Mouse (Mus musculus): Measurements from ENCODE around the gene 9930022D16Rik.

Gene 9930022D16Rik

DNA sequence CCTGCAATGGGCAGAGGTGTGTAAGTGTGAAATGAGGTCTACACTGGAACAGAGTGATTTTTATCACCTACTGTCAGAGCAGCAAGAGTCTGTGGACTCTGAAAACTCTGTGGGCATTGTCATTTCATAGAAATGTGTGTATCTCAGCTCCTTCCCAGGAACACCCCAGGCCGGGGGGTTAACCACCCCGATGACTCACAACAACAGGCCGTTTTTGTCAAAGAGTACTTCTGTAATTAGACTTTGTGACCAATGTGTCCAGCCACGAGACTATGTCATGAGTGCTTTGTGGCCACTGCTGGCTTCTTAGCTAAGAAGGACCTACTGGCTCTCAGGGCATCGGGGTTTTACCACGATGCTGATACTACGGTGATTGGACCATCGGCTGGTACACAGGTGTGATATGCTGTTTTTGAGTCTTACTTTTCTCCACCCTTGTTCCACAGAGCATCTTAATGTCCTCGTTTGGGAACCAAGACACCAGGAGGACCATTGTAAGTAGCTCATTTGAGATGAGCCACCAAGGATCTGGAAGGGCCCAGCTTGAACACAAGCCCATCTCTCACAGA, 3.8 kb downstream of the 9930022D16Rik start:
- no peak for DNase-seq

DNA sequence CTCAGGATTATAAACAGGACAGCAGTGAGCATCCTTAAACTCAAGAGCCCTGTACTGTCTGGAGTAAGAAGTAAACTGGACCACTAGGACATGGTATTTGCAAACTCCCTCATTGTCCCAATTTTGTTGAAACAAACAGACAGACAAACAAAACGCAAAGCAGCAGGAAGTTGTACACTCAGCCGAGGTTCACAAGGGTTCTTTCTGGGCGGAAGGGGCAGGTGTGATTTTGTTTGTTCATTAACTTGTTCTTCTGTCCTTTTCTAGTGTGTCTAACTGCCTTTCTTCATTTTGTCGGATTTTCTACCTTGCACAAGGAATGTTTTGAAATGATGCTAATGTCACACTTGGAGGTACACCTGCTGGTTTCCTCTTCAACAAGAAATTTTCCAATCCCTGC, 5.7 kb downstream of the 9930022D16Rik start:
- no peak for DNase-seq

DNA sequence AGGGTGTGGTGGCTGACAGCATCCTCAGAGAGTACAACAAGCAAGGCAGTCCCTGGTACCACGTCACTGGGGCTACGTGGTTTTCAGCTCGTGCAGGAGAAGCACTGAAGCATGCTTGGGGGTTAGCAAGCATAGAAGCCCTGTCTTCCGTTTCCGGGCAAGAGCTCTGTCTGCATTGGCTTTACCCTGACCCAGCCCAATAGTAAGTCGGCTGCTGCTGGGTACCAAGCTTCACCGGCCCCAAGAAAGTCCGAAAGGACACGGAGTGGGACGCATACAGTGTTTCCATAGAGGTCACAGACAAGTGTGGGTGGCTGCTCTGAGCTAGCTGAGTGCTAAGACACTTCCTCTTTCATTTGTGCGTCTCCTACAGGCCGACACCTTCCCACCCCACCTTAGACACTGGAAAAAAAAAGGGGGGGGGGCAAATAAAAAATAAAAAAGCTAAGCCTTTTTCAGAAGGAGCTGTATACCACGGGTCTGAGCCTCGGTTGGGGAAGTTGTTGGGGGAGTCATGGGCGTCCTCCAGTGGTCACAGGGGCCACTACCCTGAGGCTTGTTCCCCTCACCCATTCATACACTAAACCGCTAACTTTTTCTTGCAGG, 6.3 kb downstream of the 9930022D16Rik start:
- DNase-seq, result no peak

DNA sequence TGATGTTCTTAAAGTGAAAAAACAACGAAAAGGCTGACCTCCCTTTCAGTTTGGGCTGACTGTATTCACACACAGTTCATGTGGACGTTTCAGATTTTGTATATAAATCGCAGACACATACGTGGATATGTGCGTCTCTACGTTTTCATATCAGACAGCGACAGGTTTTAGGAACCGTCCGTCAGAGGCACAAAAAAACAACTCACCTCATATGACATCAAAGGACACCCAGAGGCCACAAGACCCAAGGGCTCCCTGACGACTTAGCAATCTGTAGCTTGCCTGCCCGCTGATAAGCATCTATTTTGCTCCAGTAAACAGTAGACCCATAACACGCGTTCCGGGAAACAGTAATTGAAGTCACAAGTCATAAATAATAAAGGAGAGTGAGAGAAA, 6.8 kb downstream of the 9930022D16Rik start:
- DNase-seq, result no peak

DNA sequence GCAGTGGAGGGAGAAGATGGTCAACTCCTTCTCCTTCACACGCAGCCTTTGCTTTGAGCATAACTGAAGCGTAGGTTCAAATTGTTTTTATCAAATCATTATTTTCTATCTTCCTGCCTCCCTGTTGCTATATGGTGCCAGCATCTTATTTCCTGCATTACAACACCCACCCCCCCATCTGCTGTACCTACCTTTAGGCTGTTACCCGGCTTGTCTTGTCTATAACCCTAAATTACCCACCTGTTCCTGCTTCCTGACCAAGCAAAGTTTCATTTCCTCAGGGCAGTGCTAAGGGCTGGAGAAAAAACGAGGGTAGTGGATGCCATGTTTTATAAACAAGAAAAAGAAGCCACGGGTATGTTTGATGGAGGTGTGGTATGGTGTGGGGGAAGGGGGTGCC, 7.5 kb downstream of the 9930022D16Rik start:
- DNase-seq, result no peak

DNA sequence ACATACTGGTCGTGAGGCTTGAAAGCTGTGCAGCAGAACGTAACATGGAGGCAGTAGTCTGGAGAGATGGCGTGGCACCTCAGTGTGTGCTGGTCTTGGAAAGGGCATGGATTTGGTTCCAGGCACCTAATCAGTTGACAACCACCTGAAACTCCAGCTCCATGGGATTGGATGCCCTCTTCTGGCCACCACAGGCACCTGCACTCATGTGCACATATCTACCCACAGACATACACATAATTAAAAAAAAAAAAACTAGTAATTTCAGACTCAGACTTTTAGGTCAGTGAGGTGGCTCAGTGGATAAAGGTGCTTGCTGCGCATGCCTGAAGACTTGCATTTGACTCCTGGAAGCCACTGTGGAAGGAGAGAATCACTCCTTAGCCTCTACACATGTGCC, 8.5 kb downstream of the 9930022D16Rik start:
- no peak for DNase-seq

DNA sequence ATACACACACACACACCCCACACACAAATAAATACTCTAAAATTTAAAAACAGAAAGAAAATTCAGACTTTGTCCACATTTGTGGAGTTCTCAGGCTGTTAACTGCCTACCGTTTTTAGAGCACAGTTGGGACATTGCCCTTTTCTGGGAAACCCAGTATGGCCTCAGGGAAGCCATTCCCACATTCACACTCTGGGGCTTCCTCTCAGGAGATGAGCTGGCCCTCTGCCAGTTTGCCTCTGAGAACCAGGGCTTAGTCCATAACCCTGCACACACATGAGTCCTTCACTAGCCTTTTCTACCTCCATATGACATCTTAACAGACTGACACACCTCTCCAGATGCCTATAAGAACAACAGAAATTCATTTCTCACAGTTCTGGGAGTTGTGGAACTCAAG, 9.6 kb downstream of the 9930022D16Rik start:
- DNase-seq, result peak; percentile 25

DNA sequence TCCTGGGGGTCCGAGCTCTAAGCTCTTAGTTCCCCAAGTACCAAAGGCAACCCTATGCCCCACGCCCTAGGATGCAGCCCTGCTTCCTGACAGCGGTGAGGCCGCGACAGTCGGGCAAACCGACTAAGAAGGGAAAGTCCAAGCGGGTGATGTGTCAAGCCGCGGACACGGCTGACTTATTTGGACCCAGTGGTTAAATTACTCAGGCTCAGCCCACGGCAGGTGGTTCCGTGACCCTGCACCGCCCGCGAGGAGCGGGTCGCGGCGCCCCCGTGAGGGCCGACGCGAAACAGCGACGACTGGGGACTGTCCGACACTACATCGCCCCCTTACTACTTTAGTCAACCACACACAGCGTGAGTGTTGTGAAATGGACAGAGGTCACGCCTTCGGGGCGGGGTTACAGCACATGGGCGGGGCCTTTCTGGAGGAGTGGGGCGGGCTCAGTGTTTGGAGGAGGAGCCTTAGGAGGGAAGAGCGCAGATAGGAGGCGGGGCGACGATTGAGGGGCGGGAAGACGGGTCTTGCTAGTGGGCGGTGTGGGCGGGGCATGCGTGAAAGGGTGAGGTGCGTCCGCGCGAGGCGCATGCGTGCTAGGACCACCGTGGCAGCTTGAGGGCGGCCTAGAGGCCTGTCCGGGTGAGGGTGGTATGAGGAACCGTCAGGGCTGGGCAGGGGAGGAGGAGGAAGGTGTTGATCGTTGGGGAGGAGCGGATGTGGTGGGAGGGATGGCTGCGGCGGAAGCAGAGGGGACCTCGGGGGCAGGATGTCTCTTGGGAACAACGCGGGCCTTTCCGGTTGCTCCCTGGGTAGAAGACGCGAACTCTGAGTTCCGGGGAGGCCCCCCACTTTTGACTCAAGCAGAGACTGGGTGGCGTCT, 11.9 kb downstream of the 9930022D16Rik start, which contains the start of gene Amz2:
TSS of gene Amz2 (plus strand) at position 555 of the 880 bp plus-strand sequence.
- DNase-seq, result peak; percentile 97

DNA sequence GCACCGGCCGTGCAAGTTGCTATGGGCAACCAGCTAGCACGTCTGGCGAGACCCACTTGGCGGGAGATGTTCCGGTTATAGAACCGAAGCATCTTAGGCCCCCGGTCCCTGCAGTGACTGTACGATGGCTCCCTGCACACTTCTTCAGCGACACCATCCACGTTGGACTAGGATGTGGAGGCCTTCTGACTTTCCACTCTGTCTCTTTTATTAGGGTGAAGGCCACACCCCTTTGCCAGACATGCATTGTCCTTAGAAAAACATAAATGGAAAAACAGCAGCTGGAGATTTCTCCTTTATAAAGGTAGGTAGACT, 12.5 kb downstream of the 9930022D16Rik start:
- no peak for DNase-seq

DNA sequence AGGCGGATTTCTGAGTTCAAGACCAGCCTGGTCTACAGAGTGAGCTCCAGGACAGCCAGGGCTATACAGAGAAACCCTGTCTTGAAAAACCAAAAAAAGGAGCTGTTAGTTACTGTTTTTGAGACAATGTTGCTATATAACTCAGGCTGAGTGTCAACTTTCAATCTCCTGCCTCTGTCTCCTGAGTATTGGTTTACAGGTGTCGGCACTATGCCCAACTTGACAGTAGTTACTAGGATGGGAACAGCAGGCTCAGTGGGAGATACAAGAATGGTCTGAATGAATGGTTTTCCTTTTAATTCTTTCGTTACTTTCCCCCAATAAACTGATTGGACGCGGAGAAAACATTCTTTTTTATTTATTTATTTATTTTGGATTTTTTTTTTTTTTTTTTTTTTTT, 13.6 kb downstream of the 9930022D16Rik start:
- DNase-seq, result no peak

DNA sequence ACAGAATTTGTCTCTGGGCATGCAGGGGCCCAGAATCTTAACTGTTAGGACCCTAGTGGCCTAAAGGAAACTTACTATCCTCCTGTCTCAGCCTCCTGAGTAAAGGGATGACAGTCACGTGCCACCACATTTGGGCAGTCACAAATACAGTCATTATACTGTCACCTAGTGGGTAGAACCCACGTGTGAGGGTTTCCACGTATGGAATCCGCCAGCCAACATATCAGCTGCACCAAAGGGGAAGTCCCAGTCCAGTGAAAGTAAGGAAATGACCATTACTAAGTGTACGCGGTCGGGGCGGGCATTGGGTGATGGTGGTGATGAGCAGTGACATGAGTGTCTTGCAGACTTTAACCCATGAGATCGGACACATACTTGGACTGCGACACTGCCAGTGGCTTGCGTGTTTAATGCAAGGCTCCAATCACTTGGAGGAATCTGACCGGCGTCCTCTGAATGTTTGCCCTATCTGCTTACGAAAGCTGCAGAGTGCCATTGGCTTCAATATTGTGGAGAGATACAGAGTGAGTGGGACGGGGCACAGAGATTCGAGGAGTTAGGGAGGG, 20.6 kb downstream of the 9930022D16Rik start:
- DNase-seq, result no peak

DNA sequence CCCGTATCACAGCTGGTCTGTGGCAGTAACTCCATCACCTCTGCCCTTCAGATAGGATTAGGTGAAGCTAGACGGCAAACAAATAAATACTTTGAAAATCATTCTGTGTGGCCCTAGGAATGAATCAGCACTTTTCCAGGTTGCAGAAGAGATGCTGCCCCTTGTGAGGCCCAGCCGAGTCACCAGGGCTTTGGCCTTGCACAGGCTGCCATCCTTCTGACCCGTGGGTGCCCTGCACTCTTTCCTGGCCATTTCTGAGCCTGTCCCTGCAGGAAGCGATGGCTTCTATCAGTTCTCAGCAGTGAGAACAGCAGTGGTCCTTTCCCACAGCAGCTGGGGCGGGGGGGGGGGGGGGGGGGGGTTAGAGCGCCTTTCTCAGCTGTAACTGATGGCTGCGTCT, 23.2 kb downstream of the 9930022D16Rik start:
- no peak for DNase-seq

DNA sequence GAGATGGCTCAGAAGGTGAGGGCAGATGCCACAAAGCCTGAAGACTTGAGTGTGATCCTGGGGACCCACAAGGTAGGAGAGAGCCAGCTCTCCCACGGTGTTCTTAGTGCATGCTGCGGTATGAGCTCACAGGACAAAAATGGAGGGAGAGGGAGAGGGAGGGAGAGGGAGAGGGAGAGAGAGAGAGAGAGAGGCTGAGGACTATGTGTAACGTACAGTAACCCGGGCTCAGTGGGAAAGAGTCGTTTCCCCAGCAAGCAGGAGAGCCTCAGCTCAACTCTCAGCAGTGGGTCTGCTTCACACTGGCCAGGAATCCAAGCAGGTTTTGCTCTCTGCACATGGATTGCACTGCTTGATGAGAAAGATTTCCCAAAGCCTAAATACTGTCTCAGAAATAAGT, 25.5 kb downstream of the 9930022D16Rik start:
- no peak for DNase-seq

DNA sequence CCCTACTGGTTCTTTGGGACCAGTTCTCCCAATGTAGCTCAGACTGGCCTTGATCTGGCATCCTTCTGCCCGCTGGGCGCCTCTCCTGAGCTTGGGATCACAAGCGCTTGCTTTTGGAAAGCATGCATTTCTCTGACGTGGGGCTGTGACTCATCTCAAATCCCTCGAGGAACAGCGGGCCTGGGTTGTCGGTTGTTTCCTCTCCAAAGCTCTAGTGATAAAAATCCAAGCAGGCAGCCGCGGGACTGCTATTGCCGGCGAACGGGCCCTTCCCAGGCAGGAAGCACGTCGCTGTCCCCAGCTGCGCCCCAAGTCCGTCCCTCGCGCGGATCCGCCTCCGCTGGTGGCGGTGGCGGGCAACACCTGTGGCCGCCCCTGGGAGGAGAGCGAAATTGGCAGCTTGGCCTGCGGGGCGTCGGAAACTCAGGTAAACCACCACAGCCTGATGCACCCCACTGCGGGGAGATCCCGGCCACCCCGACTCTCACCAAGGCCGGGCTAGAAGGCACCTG, 26.2 kb downstream of the 9930022D16Rik start:
- peak; percentile 67 for DNase-seq

DNA sequence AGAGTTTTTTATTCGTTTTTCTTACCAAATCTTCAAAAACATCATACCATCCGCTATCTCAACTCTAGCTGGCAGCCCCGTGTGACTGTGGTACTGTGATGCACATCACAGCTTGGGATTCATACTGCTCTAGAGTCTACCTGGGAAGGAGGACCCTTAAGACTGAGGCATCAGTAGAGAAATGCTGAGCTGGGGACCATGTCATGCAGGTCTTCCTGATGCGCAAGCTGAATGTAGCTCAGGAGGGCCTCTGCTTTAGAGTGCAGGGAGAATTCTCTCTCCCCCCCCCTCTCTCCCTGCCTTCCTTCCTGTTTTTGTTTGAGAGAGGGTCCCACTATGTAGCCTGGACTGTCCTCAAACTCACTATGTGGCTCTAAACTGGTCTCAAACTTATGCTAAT, 26.9 kb downstream of the 9930022D16Rik start:
- DNase-seq, result no peak

DNA sequence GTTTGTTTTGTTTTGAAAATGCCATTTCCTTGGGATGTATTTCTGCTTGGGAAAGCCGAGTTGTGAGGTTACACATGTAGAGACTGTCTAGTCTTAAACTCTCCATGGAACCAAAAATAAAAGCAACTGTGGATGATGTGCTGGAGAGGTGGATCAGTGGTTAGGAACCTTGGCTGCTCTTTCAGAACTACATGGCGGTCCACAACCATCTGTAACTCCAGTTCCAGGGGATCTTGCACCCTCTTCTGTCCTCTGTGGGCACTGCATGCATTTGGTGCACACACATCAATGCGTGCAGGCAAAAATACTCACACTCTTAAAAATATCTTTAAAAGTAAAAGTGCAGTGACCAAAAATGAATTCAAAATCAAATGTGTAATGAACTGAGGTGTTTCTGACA, 27.4 kb downstream of the 9930022D16Rik start:
- DNase-seq, result peak; percentile 19

DNA sequence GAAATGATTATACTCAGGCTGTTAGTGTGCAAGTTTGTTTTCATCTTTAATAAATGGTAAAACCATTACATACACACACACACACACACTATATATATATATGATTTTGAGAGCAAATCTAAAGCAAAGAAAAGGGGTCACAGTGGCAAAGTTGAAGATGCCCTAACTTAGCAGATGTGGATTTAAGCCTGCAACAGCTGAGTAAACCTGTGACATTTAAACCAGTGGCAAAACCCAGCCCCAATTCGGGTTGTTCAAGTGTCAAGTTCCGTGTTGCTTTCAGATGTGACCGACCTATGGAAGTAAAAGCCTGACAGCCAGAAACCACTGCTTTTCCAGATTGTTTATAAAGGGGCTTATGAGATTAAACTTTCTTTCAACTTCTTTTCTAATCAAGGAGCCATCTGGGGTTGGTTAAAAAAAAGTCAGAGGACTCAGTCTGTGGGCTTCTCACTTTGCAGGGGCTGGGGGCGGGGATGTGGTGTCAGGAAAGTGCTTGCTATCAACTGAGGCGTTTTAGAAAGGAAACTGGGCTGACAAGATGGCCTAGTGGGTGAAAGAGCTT, 28.5 kb downstream of the 9930022D16Rik start:
- no peak for DNase-seq

DNA sequence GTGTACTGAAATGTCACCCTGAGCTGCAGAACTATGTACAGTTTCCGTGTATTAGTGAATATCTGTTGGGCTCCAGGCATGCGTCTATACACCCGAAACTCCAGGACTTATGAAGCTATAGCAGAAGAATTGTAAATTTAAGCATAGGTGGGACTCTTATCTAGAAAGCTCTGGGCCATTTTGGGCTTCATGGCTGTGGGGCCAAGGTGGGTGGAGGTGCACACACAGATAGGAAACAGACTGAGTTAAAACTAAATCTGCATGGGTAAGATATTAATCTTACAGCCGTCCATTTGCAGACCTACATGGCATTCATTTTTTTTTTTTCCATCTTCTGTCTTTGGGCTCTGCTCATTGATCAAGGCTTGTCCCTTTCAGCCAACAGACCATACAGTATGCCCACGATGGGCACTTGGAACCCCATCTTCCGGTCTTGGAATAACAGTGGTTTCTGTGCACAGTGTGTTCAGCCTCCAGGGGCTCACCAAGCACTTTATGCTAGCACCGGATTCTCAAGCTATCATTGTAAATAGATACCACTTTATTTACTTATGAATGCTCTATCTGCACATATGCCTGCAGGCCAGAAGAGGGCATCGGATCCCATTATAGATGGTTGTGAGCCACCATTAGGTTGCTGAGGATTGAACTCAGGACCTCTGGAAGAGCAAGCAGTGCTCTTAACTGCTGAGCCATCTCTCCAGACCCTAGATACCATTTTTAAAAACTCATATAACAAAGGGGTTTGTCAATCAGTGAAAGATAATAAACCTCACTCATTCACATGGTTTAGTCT, 29.9 kb downstream of the 9930022D16Rik start:
- DNase-seq, result no peak

DNA sequence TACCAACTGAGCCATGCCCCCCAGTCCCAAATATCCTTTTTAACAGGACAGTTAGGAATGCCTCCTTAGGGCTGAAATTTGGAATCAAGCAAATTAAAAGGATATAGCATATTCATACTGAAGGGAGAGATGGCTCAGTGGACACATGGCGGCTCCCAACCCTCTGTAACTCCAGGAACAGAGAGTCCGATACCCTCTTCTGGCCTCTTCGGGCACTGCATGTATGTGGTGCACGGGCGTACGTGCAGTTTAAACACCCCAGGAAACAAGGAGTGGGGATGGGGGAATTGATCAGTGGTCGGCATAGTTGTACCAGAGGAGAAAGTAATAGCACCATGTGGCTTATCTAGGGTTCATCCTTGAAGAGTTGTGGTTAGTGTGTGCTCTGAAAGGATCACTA, 30.9 kb downstream of the 9930022D16Rik start:
- DNase-seq, result peak; percentile 17

DNA sequence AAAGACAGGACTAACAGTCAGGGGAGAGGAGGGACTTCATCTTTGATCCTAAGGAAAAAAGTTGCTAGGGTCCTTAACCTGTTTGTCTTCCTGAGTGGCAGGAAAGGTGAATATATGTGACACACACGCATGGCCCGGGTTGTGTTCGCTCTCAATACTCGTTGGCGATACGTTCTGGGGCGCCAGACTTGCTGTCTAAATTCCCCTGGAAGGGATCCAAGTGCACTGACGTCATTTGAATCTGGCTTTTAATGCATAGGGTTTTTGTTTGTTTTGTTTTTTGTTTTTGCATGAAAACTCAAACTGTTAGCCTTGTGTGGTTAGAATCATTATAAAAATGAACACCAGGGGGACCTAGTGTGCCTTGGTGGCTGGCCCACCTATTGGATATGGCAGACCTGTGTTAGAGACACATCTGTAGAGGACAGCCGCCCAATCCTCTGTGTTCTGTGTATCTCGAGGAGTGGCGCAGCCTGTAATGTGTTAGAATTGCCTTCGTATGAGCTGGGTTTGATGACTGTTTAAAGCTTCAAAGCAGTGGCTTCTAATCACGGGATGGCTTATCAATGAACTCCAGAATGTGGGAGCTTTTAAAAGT, 31.8 kb downstream of the 9930022D16Rik start:
- DNase-seq, result no peak

DNA sequence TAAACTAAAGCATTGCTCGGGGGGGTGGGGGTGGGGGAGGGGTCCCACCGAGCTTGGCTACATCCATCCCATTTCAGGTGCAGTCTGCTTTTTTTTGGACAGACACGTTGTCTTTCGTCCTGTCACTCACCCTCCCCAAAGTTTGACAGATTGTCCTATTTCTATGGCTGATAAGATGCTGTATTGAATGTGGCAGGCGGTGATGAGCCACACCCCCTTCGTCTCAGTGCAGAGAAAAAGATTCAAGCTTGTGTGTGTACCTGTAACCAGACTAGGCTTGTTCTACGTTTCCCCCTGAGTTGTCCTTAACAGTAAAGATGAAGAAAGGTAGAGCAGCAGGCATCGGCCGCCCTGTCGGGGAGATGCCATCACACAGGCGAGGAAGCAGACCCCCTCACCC, 37.5 kb downstream of the 9930022D16Rik start:
- DNase-seq, result no peak

DNA sequence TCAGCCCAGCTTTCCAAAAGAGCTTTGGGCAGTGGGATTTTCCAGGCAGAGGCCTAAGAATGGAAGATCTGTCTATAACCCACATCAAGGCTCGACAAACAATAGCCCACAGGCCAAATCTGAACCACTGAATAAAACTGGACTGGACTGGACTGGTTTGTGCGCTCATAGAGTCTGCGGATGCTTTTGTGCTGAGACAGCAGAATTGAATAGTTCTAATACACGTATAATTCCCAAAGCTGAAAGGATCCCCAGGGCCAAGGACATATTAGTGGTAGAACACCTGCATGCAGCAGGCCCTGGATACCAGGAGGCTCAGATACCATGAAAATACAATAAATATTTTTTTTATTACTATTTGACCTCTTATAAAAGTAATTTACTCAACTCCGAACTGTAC, 42.5 kb downstream of the 9930022D16Rik start:
- DNase-seq, result no peak

All from right cerebral cortex, postnatal 14 days (tissue).